Mouse (Mus musculus) heart, embryonic 14.5 days (tissue): ENCODE measurements around the gene Gm10471. TPM values are rescaled to one million over a fixed set of nuclear protein-coding genes. Genes with fewer than 3 reads are reported as not detected.

Experiments used
- polyA plus RNA-seq: library from polyadenylated mRNA; unstranded; fragments of >200 nt; fragmentation: Nextera tagmentation; extraction: Ambion mirVana; gene quantifications from 2 replicates; pipeline ENCODE4 v1.2.1, GENCODE M21; 2014

Gm10471 gene
- polyA plus RNA-seq, 1 experiment from 2014 or later: 0.08 TPM

Other genes with a start within 250 kb of the Gm10471 start
- gene Gm21663, start 146.9 kb downstream of the Gm10471 start, polyA plus RNA-seq: 0.32 and 0.35 TPM in 2 replicates
- gene Gm21671, start 134.9 kb downstream of the Gm10471 start, polyA plus RNA-seq: 0.12 TPM in 1 of 2 replicates, not detected in the other
- 0.24 and 0.27 TPM in 2 replicates for gene Gm21680, start 116.6 kb downstream of the Gm10471 start, polyA plus RNA-seq
- not detected in 2 replicates for gene Gm21698, start 100.6 kb downstream of the Gm10471 start, polyA plus RNA-seq
- 0.46 TPM in 1 of 2 replicates, not detected in the other for gene Gm1979, start 84.5 kb downstream of the Gm10471 start, polyA plus RNA-seq
- gene Gm5862, start 66.4 kb downstream of the Gm10471 start, polyA plus RNA-seq: 0.19 TPM in 1 of 2 replicates, not detected in the other
- not detected in 2 replicates for gene Speer4a, start 49.7 kb downstream of the Gm10471 start, polyA plus RNA-seq
- 0.08 TPM in 1 of 2 replicates, not detected in the other for gene Gm7347, start 30.7 kb downstream of the Gm10471 start, polyA plus RNA-seq
- 0.08 and 0.34 TPM in 2 replicates for gene 5031410I06Rik, start 16.1 kb upstream of the Gm10471 start, polyA plus RNA-seq
- gene Gm10220, start 32.1 kb upstream of the Gm10471 start, polyA plus RNA-seq: 0.14 TPM in 1 of 2 replicates, not detected in the other
- not detected in 2 replicates for gene Gm7361, start 168.4 kb upstream of the Gm10471 start, polyA plus RNA-seq